Mouse (Mus musculus): ENCODE data around the gene Ddx41.
"Not testable (repeated sequence)": the region's sequence is repeated elsewhere in the genome, so short reads cannot be mapped to it uniquely, and the experiment has no call there.

Gene Ddx41

GRCm38 (mm10) chr13:55536194-55537175 is at the start of gene Ddx41:
Gene Ddx41 (minus strand): TSS chr13:55536658.
- DNase-seq (ENCODE audit: low spot score in 2 of 2) = peak; percentile 98

GRCm38 (mm10) chr13:55578086-55578485 is 41.6 kb upstream of the Ddx41 start:
- DNase-seq (ENCODE audit: low spot score in 2 of 2) = no peak

- DNase-seq (ENCODE audit: low spot score in 2 of 2) = not testable (repeated sequence)
These were observed 40.4 kb upstream of the Ddx41 start for GRCm38 (mm10) chr13:55576872-55577271.

- no peak for DNase-seq (ENCODE audit: low spot score in 2 of 2)
These were observed 39.5 kb upstream of the Ddx41 start for GRCm38 (mm10) chr13:55575932-55576331.

GRCm38 (mm10) chr13:55574321-55574720 is 37.9 kb upstream of the Ddx41 start:
- no peak for DNase-seq (ENCODE audit: low spot score in 2 of 2)

- DNase-seq (ENCODE audit: low spot score in 2 of 2) = no peak
These were observed 37.0 kb upstream of the Ddx41 start, which contains the start of gene Tmed9 for GRCm38 (mm10) chr13:55573432-55573831. Gene Tmed9 (plus strand): TSS chr13:55573732.

- no peak for DNase-seq (ENCODE audit: low spot score in 2 of 2)
These were observed 35.5 kb upstream of the Ddx41 start for GRCm38 (mm10) chr13:55571977-55572376.

GRCm38 (mm10) chr13:55571027-55571751 is 34.7 kb upstream of the Ddx41 start, which contains the start of gene Fam193b:
Gene Fam193b (minus strand): TSS chr13:55571120.
- peak; percentile 96 to 99 for DNase-seq (ENCODE audit: low spot score in 2 of 2)

GRCm38 (mm10) chr13:55570286-55570973 is 34.0 kb upstream of the Ddx41 start:
- peak; percentile 32 to 76 for DNase-seq (ENCODE audit: low spot score in 2 of 2)

- peak in 1 of 2 experiments; percentile 66 for DNase-seq (ENCODE audit: low spot score in 2 of 2)
These were observed 33.3 kb upstream of the Ddx41 start for GRCm38 (mm10) chr13:55569726-55570285.

- DNase-seq (ENCODE audit: low spot score in 2 of 2) = not testable (repeated sequence)
These were observed 32.1 kb upstream of the Ddx41 start for GRCm38 (mm10) chr13:55568524-55568923.

- DNase-seq (ENCODE audit: low spot score in 2 of 2) = no peak
These were observed 31.5 kb upstream of the Ddx41 start for GRCm38 (mm10) chr13:55567949-55568348.

- no peak for DNase-seq (ENCODE audit: low spot score in 2 of 2)
These were observed 30.5 kb upstream of the Ddx41 start for GRCm38 (mm10) chr13:55567001-55567400.

GRCm38 (mm10) chr13:55563266-55563879 is 26.9 kb upstream of the Ddx41 start:
- DNase-seq (ENCODE audit: low spot score in 2 of 2) = no peak

- DNase-seq (ENCODE audit: low spot score in 2 of 2) = no peak
These were observed 21.0 kb upstream of the Ddx41 start for GRCm38 (mm10) chr13:55557499-55557898.

GRCm38 (mm10) chr13:55555921-55556320 is 19.5 kb upstream of the Ddx41 start:
- no peak for DNase-seq (ENCODE audit: low spot score in 2 of 2)

GRCm38 (mm10) chr13:55549061-55549460 is 12.6 kb upstream of the Ddx41 start:
- no peak for DNase-seq (ENCODE audit: low spot score in 2 of 2)

- DNase-seq (ENCODE audit: low spot score in 2 of 2) = no peak
These were observed 12.0 kb upstream of the Ddx41 start for GRCm38 (mm10) chr13:55548426-55548825.

GRCm38 (mm10) chr13:55547916-55548315 is 11.5 kb upstream of the Ddx41 start:
- DNase-seq (ENCODE audit: low spot score in 2 of 2) = no peak

GRCm38 (mm10) chr13:55544792-55545191 is 8.3 kb upstream of the Ddx41 start:
- peak in 1 of 2 experiments; percentile 67 for DNase-seq (ENCODE audit: low spot score in 2 of 2)

- DNase-seq (ENCODE audit: low spot score in 2 of 2) = no peak
These were observed 7.0 kb upstream of the Ddx41 start for GRCm38 (mm10) chr13:55543447-55543846.

All from spleen, postnatal 4 days (tissue).